ENCODE assay signal across 22 mouse cellular contexts in the genomic region with DNA sequence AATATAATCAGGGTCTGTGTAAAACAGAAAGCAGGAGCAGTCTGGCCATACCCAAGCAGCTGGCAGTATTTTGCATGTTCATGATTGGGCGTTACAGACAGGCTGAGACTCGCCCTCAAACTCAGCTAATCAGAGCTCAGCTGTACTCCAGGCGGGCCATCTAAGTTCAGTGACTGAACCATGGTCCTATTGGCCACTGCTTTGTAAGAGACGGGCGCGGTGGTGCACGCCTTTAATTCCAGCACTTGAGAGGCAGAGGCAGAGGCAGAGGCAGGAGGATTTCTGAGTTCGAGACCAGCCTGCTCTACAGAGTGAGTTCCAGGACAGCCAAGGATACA. TPM values are rescaled to one million over a fixed set of nuclear protein-coding genes. Genes with fewer than 3 reads are reported as not detected.
A peak's percentile ranks its signal among the peaks of the same experiment; 100 is the strongest.
DNase-seq lines count a peak whose midpoint lies in the region; ATAC-seq and TF ChIP-seq lines count a peak whose summit lies in the region.
"Had no signal": no experiment of that assay in that cellular context is flagged by ENCODE, and none has a peak within 500 bp of the region (broad histone marks: within the 10 kb centered on the region; RNA-seq: fewer than 3 reads in every experiment).

No protein-coding gene starts in this region.

- TF ChIP-seq CTCF in liver, adult 2 months (IDR thresholded peaks at IDR 0.05; ENCODE audit: low read depth, low read length), result no peak

- no peaks in the 10 kb centered on the region for H3K79me2 ChIP-seq in liver, adult 2 months (ENCODE audit: control insufficient read depth, insufficient read depth, low read length)

- ATAC-seq in liver, embryonic 11.5 days (replicated peaks; ENCODE audit: low FRiP score), result no peak
- peak; percentile 32; the same call in 1 of the 2 replicates for ATAC-seq in megakaryocyte progenitor cell, adult 5-6 weeks (replicated peaks; ENCODE audit: poor library complexity)
- ATAC-seq: activated CD4-positive, CD25-positive, alpha-beta regulatory T cell, adult 4 months; forebrain, embryonic 13.5 days; inflammation-experienced regulatory T-cells, adult 6 months; lung, postnatal 0 days had no signal

- no peak overlapping the region for H3K4me3 ChIP-seq in liver, adult 2 months (ENCODE audit: insufficient read depth, low read depth, low read length)
- no peak overlapping the region for H3K4me3 ChIP-seq in liver, embryonic 11.5 days (ENCODE audit: low read depth, low read length)
- H3K4me3 ChIP-seq: forebrain, embryonic 13.5 days; hindbrain, embryonic 12.5 days; layer of hippocampus, adult 2 months; liver, embryonic 15.5 days had no signal

- no peak for TF ChIP-seq POLR2A in liver, adult 2 months (IDR thresholded peaks at IDR 0.05; ENCODE audit: extremely low read depth, insufficient read depth, low read length)

- no peak overlapping the region for H3K4me2 ChIP-seq in liver, embryonic 11.5 days
- H3K4me2 ChIP-seq: forebrain, embryonic 13.5 days; hindbrain, embryonic 12.5 days; liver, embryonic 15.5 days had no signal

- 86% methylated on average over 8 of the region's 8 CpGs for WGBS in liver, adult 2 months
- 75% methylated on average over 8 of the region's 8 CpGs for WGBS in liver, embryonic 11.5 days

- no peak overlapping the region for H3K27ac ChIP-seq in liver, adult 2 months (replicated peaks; ENCODE audit: insufficient read depth, low read depth, low read length)
- H3K27ac ChIP-seq in liver, embryonic 11.5 days (ENCODE audit: low read depth, low read length), result no peak overlapping the region
- H3K27ac ChIP-seq: forebrain, embryonic 13.5 days; hindbrain, embryonic 12.5 days; layer of hippocampus, adult 2 months; liver, embryonic 15.5 days; stomach, postnatal 0 days had no signal

- H3K36me3 ChIP-seq in liver, adult 2 months (ENCODE audit: control insufficient read depth, insufficient read depth, low read length), result no peaks in the 10 kb centered on the region
- H3K36me3 ChIP-seq in liver, embryonic 11.5 days (ENCODE audit: control insufficient read depth, insufficient read depth, low read length), result no peaks in the 10 kb centered on the region
- H3K36me3 ChIP-seq: hindbrain, embryonic 12.5 days; liver, embryonic 15.5 days had no signal

- no peak overlapping the region for H3K9ac ChIP-seq in liver, adult 2 months (ENCODE audit: low read depth, low read length)
- H3K9ac ChIP-seq in liver, embryonic 11.5 days (ENCODE audit: low read depth, low read length), result no peak overlapping the region
- H3K9ac ChIP-seq: forebrain, embryonic 13.5 days; hindbrain, embryonic 12.5 days; liver, embryonic 15.5 days had no signal

- no peaks in the 10 kb centered on the region for H3K9me3 ChIP-seq in liver, embryonic 11.5 days (ENCODE audit: control insufficient read depth, low read length)
- H3K9me3 ChIP-seq: forebrain, embryonic 13.5 days; hindbrain, embryonic 12.5 days; liver, embryonic 15.5 days had no signal

- H3K27me3 ChIP-seq in liver, adult 2 months (ENCODE audit: control insufficient read depth, insufficient read depth, low read length), result no peaks in the 10 kb centered on the region
- H3K27me3 ChIP-seq in liver, embryonic 11.5 days (replicated peaks; ENCODE audit: control insufficient read depth, insufficient read depth, low read length), result no peaks in the 10 kb centered on the region
- H3K27me3 ChIP-seq: forebrain, embryonic 13.5 days; hindbrain, embryonic 12.5 days; liver, embryonic 15.5 days had no signal

- H3K4me1 ChIP-seq in liver, adult 2 months (ENCODE audit: control insufficient read depth, insufficient read depth, low read length), result no peaks in the 10 kb centered on the region
- H3K4me1 ChIP-seq in liver, embryonic 11.5 days (replicated peaks; ENCODE audit: control insufficient read depth, insufficient read depth, low read length), result no peaks in the 10 kb centered on the region
- H3K4me1 ChIP-seq: forebrain, embryonic 13.5 days; hindbrain, embryonic 12.5 days; liver, embryonic 15.5 days had no signal

- peak; percentile 35 for DNase-seq in liver, adult 2 months (ENCODE audit: extremely low read depth, low read depth, low spot score)
- no peak for DNase-seq in liver, embryonic 11.5 days (ENCODE audit: low spot score)
- DNase-seq in ES-CJ7 (ENCODE audit: low read depth, low spot score), result peak; percentile 80
- DNase-seq in WW6 (ENCODE audit: low read depth, low spot score), result peak; percentile 61
- DNase-seq in embryo, embryonic 10 days (ENCODE audit: low spot score), result no peak
- no peak for DNase-seq in thymus, adult 18-20 months
- DNase-seq: adrenal gland, postnatal 10 days; cerebellum, adult 11 months; cerebellum, postnatal 14 days; gastrocnemius, postnatal 14 days; heart, postnatal 10 days; kidney, adult 2 months; kidney, postnatal 14 days had no signal

RNA-seq across cellular contexts. Expression of gene Plekhg3, which starts 56.5 kb away (rescaled TPM):
- 16.5 and 27.0 TPM in 2 replicates for total RNA-seq in liver, adult 2 months (2014; rRNA removed)
- 12.5 and 17.1 TPM in 2 replicates for polyA plus RNA-seq in liver, adult 2 months (2012; rRNA removed)
- polyA plus RNA-seq in liver, embryonic 11.5 days (2014; fragmentation: Nextera tagmentation; extraction: Ambion mirVana), result 3.4 and 4.1 TPM in 2 replicates
- total RNA-seq in megakaryocyte progenitor cell, adult 5-6 weeks (2015), result 11.1 and 13.6 TPM in 2 replicates
- 13.7 and 13.9 TPM in 2 replicates for total RNA-seq in megakaryocyte progenitor cell, adult 5-6 weeks (2017)

RNA-seq across cellular contexts. Expression of gene Ppp1r36, which starts 56.9 kb away (rescaled TPM):
- total RNA-seq in liver, adult 2 months (2014; rRNA removed), result under 0.01 TPM in 1 of 2 replicates, not detected in the other
- not detected in 2 replicates for polyA plus RNA-seq in liver, adult 2 months (2012; rRNA removed)
- 0.51 TPM in 2 replicates for polyA plus RNA-seq in liver, embryonic 11.5 days (2014; fragmentation: Nextera tagmentation; extraction: Ambion mirVana)
- total RNA-seq in megakaryocyte progenitor cell, adult 5-6 weeks (2015), result 0.39 and 0.72 TPM in 2 replicates
- 0.24 TPM in 1 of 2 replicates, not detected in the other for total RNA-seq in megakaryocyte progenitor cell, adult 5-6 weeks (2017)
- polyA plus RNA-seq: activated CD4-positive, CD25-positive, alpha-beta regulatory T cell, adult 4 months; inflammation-experienced regulatory T-cells, adult 6 months had no signal

Comparison
In these comparisons a context has a peak if more than half of its experiments do, and no peak if none do; other contexts are left out.
1. DNase-seq: peak in liver, adult 2 months (single experiment), ES-CJ7 (single experiment) and WW6 (single experiment); none in liver, embryonic 11.5 days (single experiment), embryo, embryonic 10 days (single experiment) and thymus, adult 18-20 months (0 of 2).